Mouse (Mus musculus) liver, postnatal 0 days (tissue): ENCODE data around the gene Dlgap4. TPM values are rescaled to one million over a fixed set of nuclear protein-coding genes. Genes with fewer than 3 reads are reported as not detected.

Experiments used
- ATAC-seq: fragments of 200-750 bp; cut with Nextera tagmentation; 2 replicates; pipeline ENCODE4 v1.8.0; 2017; ENCODE audit warnings: mild to moderate bottlenecking, moderate library complexity
- DNase-seq: peaks from one replicate; pipeline ENCODE4 v3.0.0-alpha.2; 2016
- H3K27ac ChIP-seq: fragments of 300-500 bp; sonication (generic); 2 replicates; pipeline ENCODE4 v1.5.1; 2014; ENCODE audit warnings: antibody characterized with exemption, moderate library complexity, mild to moderate bottlenecking, low read depth
- H3K27me3 ChIP-seq: fragments of 300-500 bp; sonication (generic); 2 replicates; pipeline ENCODE4 v1.6.1; 2014; ENCODE audit warnings: low read length, control low read depth, mixed read lengths; ENCODE audit not compliant: insufficient read depth
- H3K36me3 ChIP-seq: fragments of 300-500 bp; sonication (generic); replicated peaks from 2 replicates; pipeline ENCODE4 v1.6.1; 2014; ENCODE audit warnings: mild to moderate bottlenecking, control low read depth, low read length, moderate library complexity, mixed read lengths; ENCODE audit not compliant: insufficient read depth
- H3K4me1 ChIP-seq: fragments of 300-500 bp; sonication (generic); 2 replicates; pipeline ENCODE4 v1.6.1; 2014; ENCODE audit warnings: antibody characterized with exemption, mild to moderate bottlenecking, control low read depth; ENCODE audit not compliant: insufficient read depth
- H3K4me2 ChIP-seq: fragments of 300-500 bp; sonication (generic); 2 replicates; pipeline ENCODE4 v1.6.1; 2014; ENCODE audit warnings: low read depth, mild to moderate bottlenecking, low read length, moderate library complexity, mixed read lengths
- H3K4me3 ChIP-seq: fragments of 300-500 bp; sonication (generic); 2 replicates; pipeline ENCODE4 v1.5.1; 2014; ENCODE audit warnings: low read depth, low read length
- H3K9ac ChIP-seq: fragments of 300-500 bp; sonication (generic); replicated peaks from 2 replicates; pipeline ENCODE4 v1.6.1; 2014; ENCODE audit warnings: mild to moderate bottlenecking, moderate library complexity
- H3K9me3 ChIP-seq: fragments of 300-500 bp; sonication (generic); 2 replicates; pipeline ENCODE4 v1.6.1; 2016; ENCODE audit warnings: mild to moderate bottlenecking, control low read depth, low read length, mixed read lengths
- CTCF ChIP-seq: sonication (generic); IDR thresholded peaks from 2 replicates; pipeline ENCODE4 v1.5.1; 2016; ENCODE audit warnings: antibody characterized with exemption, low read depth
- EP300 ChIP-seq: IDR thresholded peaks from 2 replicates; pipeline ENCODE4 v1.6.1; 2016; ENCODE audit warnings: antibody characterized with exemption, low read depth, mild to moderate bottlenecking
- WGBS: fragments of 180-500 bp; shearing (Covaris S2); extraction: QIAGEN DNeasy Blood & Tissue Kit; methylation state at CpG from one replicate; pipeline ENCODE4 v1.1.7; 2014; ENCODE audit not compliant: insufficient replicate concordance; 5-methylcytosine and 5-hydroxymethylcytosine counted together
- polyA plus RNA-seq: library from polyadenylated mRNA; unstranded; fragments of >200 nt; fragmentation: Nextera tagmentation; extraction: Ambion mirVana; gene quantifications from 2 replicates; pipeline ENCODE4 v1.2.1, GENCODE M21; 2015

The Dlgap4 gene
- polyA plus RNA-seq, 1 experiment from 2014 or later: 10.7 TPM

DNA sequence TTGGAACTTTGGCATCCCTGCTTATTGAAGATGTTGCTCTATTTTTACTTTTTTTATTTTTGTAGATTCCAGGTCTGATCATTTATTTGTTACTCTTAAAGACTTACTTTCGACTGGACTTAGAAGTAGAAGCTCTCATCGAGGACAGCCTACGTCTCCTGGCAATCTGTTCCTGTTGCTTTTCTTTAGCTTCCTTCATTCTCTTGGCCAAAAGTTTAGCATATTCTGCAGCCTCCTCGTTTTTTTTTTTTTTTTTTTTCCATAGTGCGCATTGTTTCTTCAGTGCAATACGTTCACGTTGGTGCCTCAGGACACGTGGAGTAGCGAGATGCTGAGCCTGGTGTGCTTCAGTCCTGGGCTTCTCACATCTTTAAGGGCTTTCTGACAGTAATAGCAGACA is 19.2 kb downstream of the Dlgap4 start:
- no peaks in the 10 kb centered on the region for H3K36me3 ChIP-seq
- TF ChIP-seq EP300 (no peak), CTCF (no peak)
- no peaks in the 10 kb centered on the region for H3K4me1 ChIP-seq
- H3K4me2 ChIP-seq: no peak overlapping the region
- no peak overlapping the region for H3K27ac ChIP-seq
- DNase-seq (no peak), ATAC-seq (no peak)
- peaks cover 3% of the 10 kb centered on the region; the same call in 1 of the 2 replicates for H3K9me3 ChIP-seq
- no peaks in the 10 kb centered on the region for H3K27me3 ChIP-seq
- 81% methylated on average over 9 of the region's 9 CpGs for WGBS
- no peak overlapping the region for H3K4me3 ChIP-seq
- no peak overlapping the region for H3K9ac ChIP-seq

DNA sequence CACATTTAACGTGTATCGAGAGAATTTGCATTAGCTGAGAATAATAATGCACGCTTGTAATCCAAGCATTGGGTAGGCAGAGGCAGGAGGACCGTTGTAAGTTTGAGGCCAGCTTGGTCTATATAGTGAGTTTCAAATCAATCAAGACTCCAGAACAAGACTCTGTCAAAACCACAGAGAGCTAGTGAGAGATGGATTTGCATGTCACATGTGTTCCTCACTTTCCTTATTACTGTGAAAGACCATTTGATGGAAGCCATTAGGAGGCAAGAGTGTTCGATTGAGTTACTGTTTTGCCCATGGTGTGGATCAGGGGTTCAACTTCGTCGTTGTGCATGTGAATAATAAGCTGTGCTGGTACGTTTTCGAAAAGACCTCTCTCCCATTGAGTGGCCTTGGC is 21.6 kb downstream of the Dlgap4 start:
- no peaks in the 10 kb centered on the region for H3K4me1 ChIP-seq
- WGBS: 76% methylated on average over 9 of the region's 9 CpGs
- no peak overlapping the region for H3K4me2 ChIP-seq
- no peak overlapping the region for H3K4me3 ChIP-seq
- H3K27me3 ChIP-seq: no peaks in the 10 kb centered on the region
- DNase-seq: no peak
- no peaks in the 10 kb centered on the region for H3K36me3 ChIP-seq
- peaks cover 3% of the 10 kb centered on the region; the same call in 1 of the 2 replicates for H3K9me3 ChIP-seq
- TF ChIP-seq CTCF: no peak
- TF ChIP-seq EP300: no peak
- no peak overlapping the region for H3K9ac ChIP-seq
- no peak overlapping the region for H3K27ac ChIP-seq
- no peak for ATAC-seq

DNA sequence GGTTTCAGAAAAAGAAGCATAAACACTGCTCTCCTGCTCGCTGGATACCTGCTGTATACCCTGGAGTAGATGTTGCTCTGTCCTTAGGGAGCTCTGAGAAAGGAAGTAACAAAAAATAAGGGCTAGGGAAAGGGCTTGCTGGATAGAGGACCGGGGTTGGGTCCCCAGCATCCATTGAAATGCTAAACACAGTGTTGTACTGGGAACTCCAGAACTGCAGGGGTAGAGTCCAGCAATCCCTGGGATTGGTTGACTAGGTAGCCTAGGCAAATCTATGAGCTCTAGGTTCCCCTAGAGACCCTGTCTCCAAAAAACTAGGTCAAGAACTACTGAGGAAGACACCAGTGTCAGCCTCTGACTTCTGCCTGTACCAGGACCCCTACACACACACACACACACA is 27.6 kb downstream of the Dlgap4 start:
- no peak overlapping the region for H3K4me3 ChIP-seq
- H3K27me3 ChIP-seq: no peaks in the 10 kb centered on the region
- 59% methylated on average over 2 of the region's 2 CpGs for WGBS
- no peak overlapping the region for H3K27ac ChIP-seq
- no peaks in the 10 kb centered on the region for H3K9me3 ChIP-seq
- H3K36me3 ChIP-seq: no peaks in the 10 kb centered on the region
- no peak for TF ChIP-seq CTCF
- TF ChIP-seq EP300: no peak
- DNase-seq (no peak), ATAC-seq (no peak)
- H3K4me2 ChIP-seq: no peak overlapping the region
- H3K9ac ChIP-seq: no peak overlapping the region
- no peaks in the 10 kb centered on the region for H3K4me1 ChIP-seq

DNA sequence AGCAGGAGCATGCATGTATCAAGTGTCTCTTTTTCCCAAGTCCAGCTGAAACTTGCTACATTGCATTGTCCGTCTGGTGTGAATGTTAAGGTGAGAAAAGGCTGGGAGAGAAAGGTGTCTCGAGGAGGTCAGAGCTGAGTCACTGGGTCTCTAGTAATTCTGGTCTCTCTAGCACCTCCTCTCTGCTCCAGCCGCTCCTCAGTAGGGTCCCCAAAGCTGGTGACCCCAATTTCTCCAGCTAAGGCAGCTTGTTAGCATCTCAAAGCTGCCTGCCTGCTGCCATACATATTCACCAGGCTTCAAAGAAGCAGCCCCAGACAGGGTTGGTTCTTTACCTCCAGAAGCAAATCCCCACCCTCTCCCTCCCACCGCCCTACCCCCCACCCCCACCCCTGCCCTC is 29.4 kb downstream of the Dlgap4 start:
- no peak overlapping the region for H3K27ac ChIP-seq
- H3K9me3 ChIP-seq: no peaks in the 10 kb centered on the region
- no peak overlapping the region for H3K4me2 ChIP-seq
- no peak overlapping the region for H3K4me3 ChIP-seq
- H3K4me1 ChIP-seq: no peaks in the 10 kb centered on the region
- TF ChIP-seq CTCF (no peak), EP300 (no peak)
- ATAC-seq (no peak), DNase-seq (no peak)
- H3K27me3 ChIP-seq: no peaks in the 10 kb centered on the region
- H3K9ac ChIP-seq: no peak overlapping the region
- 27% methylated on average over 4 of the region's 4 CpGs for WGBS
- no peaks in the 10 kb centered on the region for H3K36me3 ChIP-seq

DNA sequence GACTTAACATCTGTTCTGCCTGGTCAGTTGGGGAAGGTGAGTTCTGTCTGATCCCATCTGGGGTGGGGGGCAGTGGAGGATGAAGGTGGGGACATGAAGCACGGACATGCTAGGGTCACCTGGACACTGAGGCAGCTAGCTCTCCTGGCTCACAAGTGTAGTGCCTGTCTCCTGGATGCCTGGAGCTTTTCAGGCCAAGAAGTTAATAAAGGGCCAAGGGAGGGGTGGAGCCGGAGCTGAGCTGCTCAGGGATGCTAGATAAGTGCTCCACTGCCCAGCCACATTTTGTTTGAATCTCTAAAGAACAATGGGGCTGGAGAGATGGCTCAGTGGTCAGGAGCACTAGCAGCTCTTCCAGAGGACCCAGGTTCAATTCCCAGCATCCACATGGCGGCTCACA is 29.9 kb downstream of the Dlgap4 start:
- 44% methylated on average over 3 of the region's 3 CpGs for WGBS
- H3K9ac ChIP-seq: no peak overlapping the region
- H3K36me3 ChIP-seq: no peaks in the 10 kb centered on the region
- no peak for TF ChIP-seq EP300
- no peaks in the 10 kb centered on the region for H3K9me3 ChIP-seq
- H3K27me3 ChIP-seq: no peaks in the 10 kb centered on the region
- no peak overlapping the region for H3K4me2 ChIP-seq
- ATAC-seq (no peak), DNase-seq (no peak)
- no peaks in the 10 kb centered on the region for H3K4me1 ChIP-seq
- no peak overlapping the region for H3K4me3 ChIP-seq
- H3K27ac ChIP-seq: no peak overlapping the region

DNA sequence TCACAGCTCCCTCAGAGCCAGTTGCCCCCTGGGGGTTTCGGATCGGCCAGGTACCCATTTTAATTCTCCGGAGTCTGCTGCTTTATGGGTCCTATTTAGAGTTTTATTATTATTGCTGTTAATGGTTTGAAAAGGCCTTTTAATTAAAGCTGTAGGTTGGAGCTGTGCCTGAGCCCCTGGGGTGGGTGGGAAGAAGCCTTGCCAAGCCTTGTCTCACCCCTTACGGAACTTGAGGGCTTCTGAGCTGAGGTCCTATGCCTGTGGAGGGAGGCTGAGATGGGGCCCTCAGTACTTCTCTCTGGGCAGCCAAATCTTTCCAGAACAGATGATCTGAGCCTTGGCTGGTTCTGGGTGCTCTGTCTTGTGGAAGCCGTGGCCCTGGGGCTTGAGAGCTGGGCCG is 31.6 kb downstream of the Dlgap4 start:
- H3K4me1 ChIP-seq: no peaks in the 10 kb centered on the region
- ATAC-seq (no peak), DNase-seq (no peak)
- no peaks in the 10 kb centered on the region for H3K36me3 ChIP-seq
- no peaks in the 10 kb centered on the region for H3K9me3 ChIP-seq
- no peak for TF ChIP-seq CTCF
- no peak for TF ChIP-seq EP300
- WGBS: 52% methylated on average over 6 of the region's 6 CpGs
- H3K9ac ChIP-seq: no peak overlapping the region
- H3K27ac ChIP-seq: no peak overlapping the region
- H3K27me3 ChIP-seq: no peaks in the 10 kb centered on the region
- no peak overlapping the region for H3K4me3 ChIP-seq
- no peak overlapping the region for H3K4me2 ChIP-seq

DNA sequence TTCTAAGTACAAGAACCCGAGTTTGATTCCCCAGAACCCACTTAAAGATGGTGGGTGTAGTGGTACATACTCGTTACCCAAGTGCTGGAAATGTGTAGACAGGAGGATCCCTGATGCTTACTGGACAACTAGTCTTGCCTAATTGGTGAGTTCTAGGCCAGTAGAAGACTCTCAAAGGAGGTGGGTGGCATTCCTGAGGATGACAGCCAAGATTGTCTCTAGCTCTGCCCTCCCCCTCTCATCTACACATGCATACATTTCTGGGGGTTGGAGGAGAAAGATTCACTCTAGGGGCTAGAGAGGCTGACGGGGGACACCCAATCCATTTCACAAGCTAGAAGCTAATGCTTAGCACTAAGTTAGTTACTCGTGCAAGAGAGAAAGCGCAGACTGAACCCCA is 33.4 kb downstream of the Dlgap4 start:
- Histone ChIP-seq H3K27ac (no peak overlapping the region), H3K4me1 (no peaks in the 10 kb centered on the region), H3K9ac (no peak overlapping the region), H3K27me3 (no peaks in the 10 kb centered on the region), H3K9me3 (no peaks in the 10 kb centered on the region), H3K4me2 (no peak overlapping the region), H3K36me3 (no peaks in the 10 kb centered on the region), H3K4me3 (no peak overlapping the region)
- ATAC-seq: no peak
- 54% methylated on average over 5 of the region's 5 CpGs for WGBS
- no peak for TF ChIP-seq EP300
- TF ChIP-seq CTCF: no peak
- no peak for DNase-seq
